In the genomic region with DNA sequence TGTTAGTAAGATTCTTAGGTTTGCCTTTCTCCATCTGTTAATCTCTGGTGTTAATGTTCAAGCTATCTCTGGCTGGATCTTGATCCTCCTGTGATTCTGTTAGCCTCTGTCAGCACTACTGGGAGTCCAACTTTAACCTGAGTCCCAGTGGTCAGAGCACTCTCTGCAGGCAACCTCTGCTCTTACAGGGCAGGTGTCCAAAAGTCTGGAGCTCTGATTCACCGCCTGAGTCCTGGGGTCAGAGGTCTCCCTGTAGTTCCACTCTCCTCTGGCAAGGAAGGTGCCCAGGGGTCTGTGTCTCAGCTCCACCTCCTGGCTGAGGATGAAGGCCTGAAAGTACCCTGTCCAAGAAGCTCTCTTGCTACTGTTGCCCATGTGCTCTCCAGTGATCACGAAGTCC, we compare ENCODE assay signal across 16 mouse cellular contexts.
"Had no signal": no experiment of that assay in that cellular context is flagged by ENCODE, and none has a peak within 500 bp of the region (broad histone marks: within the 10 kb centered on the region; RNA-seq: fewer than 3 reads in every experiment).

No protein-coding gene starts in this region.

- H3K9me3 ChIP-seq: limb, embryonic 10.5 days; limb, embryonic 13.5 days; midbrain, embryonic 12.5 days had no signal

- H3K27ac ChIP-seq: layer of hippocampus, adult 2 months; limb, embryonic 10.5 days; limb, embryonic 13.5 days; liver, embryonic 14.5 days; macrophage; midbrain, embryonic 12.5 days had no signal

- H3K4me1 ChIP-seq: limb, embryonic 10.5 days; limb, embryonic 13.5 days; midbrain, embryonic 12.5 days had no signal

- H3K4me2 ChIP-seq: limb, embryonic 13.5 days; lung, embryonic 14.5 days; midbrain, embryonic 12.5 days had no signal

- ATAC-seq: inflammation-experienced regulatory T-cells, adult 6 months; intestine, embryonic 16.5 days; liver, postnatal 0 days; lung, postnatal 0 days; midbrain, embryonic 16.5 days had no signal

- H3K27me3 ChIP-seq: limb, embryonic 13.5 days; midbrain, embryonic 12.5 days had no signal

- H3K36me3 ChIP-seq: limb, embryonic 10.5 days; limb, embryonic 13.5 days; midbrain, embryonic 12.5 days had no signal

- H3K4me3 ChIP-seq: layer of hippocampus, adult 2 months; limb, embryonic 10.5 days; limb, embryonic 13.5 days; midbrain, embryonic 12.5 days had no signal

- DNase-seq: layer of hippocampus, adult 9-11 months; liver; liver, postnatal 0 days; thymus, adult 18-20 months; thymus, postnatal 36 days had no signal

- H3K9ac ChIP-seq: limb, embryonic 13.5 days; liver, embryonic 14.5 days; liver, postnatal 0 days; lung, embryonic 14.5 days; midbrain, embryonic 12.5 days had no signal
